Mouse (Mus musculus): ENCODE results near the gene Gbf1.

- TF ChIP-seq CTCF (IDR thresholded peaks at IDR 0.05; ENCODE audit: control insufficient read depth, insufficient read depth, insufficient read length) (no peak), USF1 (IDR thresholded peaks at IDR 0.05; ENCODE audit: low read depth) (no peak)
Measured at GRCm38 (mm10) chr19:46305432-46306267, 153.3 kb downstream of the Gbf1 start.
